Mouse (Mus musculus): ENCODE results near the gene Fbxw4.

Fbxw4 gene

DNA sequence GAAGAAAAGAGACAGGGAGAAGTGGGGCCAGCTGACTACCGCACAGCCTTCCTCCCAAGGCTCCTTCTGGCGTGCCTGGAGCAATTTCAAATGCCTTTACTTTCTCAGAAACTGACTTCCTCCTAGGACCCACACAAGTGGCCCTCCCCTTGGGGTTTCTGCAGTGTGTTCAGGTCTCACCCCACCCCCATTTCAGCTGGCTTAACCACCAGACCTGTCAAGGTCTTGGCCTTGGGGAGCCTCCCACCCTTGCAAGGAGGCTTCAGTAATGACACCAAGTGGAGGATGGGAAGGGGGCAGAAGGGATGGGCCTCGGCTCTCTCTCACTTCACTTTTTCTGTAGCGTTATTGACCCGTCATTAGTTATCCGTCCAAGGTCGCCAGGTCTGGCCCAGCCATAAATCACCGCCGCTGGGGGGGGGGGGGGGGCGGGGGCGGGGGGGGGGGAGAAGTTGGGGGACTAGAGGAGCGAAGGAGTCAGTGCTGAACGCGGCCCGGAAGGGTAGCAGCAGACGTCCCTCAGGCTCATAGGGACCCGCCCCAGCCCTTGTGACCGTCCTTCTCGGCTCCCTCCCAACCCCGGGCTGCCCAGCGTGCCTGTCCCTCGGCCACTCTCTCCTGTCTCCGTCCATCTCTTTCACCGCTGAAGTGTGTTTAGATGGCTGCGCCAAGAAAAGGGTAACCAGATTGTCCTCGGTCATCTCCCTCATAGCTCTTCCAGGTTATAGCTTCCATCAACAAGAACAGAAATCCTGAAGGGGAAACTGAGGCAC lies 115.8 kb downstream of the Fbxw4 start:
- in situ Hi-C loops (cut with MseI, MboI), result loop anchor here in 1 of 2 experiments (10.0 kb wide), 1 partner anchor 320 kb away; no protein-coding TSS in a partner anchor

GRCm38 (mm10) chr19:45542061-45542460 lies 118.1 kb downstream of the Fbxw4 start:
- in situ Hi-C loops (cut with MseI, MboI), result loop anchor here in 1 of 2 experiments (10.0 kb wide), 1 partner anchor 317 kb away; no protein-coding TSS in a partner anchor

- in situ Hi-C loops (cut with MseI, MboI), result loop anchor here in 1 of 2 experiments (10.0 kb wide), 1 partner anchor 317 kb away; no protein-coding TSS in a partner anchor
These were observed 118.6 kb downstream of the Fbxw4 start for GRCm38 (mm10) chr19:45541409-45542041.

GRCm38 (mm10) chr19:45540657-45541408 lies 119.3 kb downstream of the Fbxw4 start:
- in situ Hi-C loops (cut with MseI, MboI), result loop anchor here in 1 of 2 experiments (10.0 kb wide), 1 partner anchor 316 kb away; no protein-coding TSS in a partner anchor

DNA sequence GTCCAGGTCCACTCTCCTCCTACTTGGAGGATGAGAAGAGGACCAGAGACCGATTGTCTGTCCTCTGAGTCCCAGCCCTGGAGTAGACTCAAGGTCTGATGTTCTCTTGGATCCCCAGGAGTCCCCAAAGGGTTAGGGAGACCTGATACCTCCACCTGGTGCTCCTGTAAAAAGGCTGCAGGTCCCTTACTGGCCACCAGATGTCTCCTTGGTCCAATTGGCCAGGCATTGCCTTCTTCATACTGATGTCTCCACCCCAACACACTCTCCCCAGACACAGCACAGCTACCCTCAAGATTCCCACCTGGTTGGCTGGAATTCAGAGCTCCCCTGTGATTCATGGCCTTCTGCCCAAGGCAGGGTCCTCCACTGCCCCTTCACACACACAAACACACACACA lies 122.6 kb downstream of the Fbxw4 start:
- in situ Hi-C loops (cut with MseI, MboI), result no loop called here

GRCm38 (mm10) chr19:45535929-45536328 lies 124.2 kb downstream of the Fbxw4 start:
- in situ Hi-C loops (cut with MseI, MboI), result no loop called here

GRCm38 (mm10) chr19:45535214-45535735 lies 124.8 kb downstream of the Fbxw4 start:
- in situ Hi-C loops (cut with MseI, MboI), result no loop called here

- in situ Hi-C loops (cut with MseI, MboI), result no loop called here
These were observed 126.5 kb downstream of the Fbxw4 start for GRCm38 (mm10) chr19:45533617-45534016.

- in situ Hi-C loops (cut with MseI, MboI), result no loop called here
These were observed 128.6 kb downstream of the Fbxw4 start for GRCm38 (mm10) chr19:45531554-45531953.

- in situ Hi-C loops (cut with MseI, MboI), result no loop called here
These were observed 129.7 kb downstream of the Fbxw4 start for GRCm38 (mm10) chr19:45530200-45530995.

- in situ Hi-C loops (cut with MseI, MboI), result no loop called here
These were observed 130.8 kb downstream of the Fbxw4 start for GRCm38 (mm10) chr19:45529294-45529693.
